Mouse (Mus musculus): ENCODE results near the gene Dnah7a.
"Not testable (repeated sequence)": the region's sequence is repeated elsewhere in the genome, so short reads cannot be mapped to it uniquely, and the experiment has no call there.

Gene Dnah7a

DNA sequence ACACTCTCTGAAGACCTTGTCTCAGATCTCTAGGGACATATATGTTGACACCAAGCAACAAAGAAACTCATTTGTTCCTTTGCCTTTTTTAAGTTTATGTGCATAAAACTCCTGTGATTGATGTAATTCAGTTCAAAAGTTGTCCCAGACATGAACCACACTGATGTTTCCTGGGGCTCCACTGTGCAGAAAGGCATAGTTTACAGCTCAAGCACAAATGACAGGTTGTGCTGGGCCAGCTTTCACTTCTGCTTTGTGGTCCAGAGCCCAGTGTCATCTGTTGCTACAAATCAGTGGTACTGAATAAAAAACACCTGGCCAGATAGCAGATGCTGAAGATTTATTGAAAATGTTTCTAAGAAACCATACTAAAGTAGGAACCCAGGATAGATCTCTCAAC, 42.3 kb downstream of the Dnah7a start:
- DNase-seq: not testable (repeated sequence)

DNA sequence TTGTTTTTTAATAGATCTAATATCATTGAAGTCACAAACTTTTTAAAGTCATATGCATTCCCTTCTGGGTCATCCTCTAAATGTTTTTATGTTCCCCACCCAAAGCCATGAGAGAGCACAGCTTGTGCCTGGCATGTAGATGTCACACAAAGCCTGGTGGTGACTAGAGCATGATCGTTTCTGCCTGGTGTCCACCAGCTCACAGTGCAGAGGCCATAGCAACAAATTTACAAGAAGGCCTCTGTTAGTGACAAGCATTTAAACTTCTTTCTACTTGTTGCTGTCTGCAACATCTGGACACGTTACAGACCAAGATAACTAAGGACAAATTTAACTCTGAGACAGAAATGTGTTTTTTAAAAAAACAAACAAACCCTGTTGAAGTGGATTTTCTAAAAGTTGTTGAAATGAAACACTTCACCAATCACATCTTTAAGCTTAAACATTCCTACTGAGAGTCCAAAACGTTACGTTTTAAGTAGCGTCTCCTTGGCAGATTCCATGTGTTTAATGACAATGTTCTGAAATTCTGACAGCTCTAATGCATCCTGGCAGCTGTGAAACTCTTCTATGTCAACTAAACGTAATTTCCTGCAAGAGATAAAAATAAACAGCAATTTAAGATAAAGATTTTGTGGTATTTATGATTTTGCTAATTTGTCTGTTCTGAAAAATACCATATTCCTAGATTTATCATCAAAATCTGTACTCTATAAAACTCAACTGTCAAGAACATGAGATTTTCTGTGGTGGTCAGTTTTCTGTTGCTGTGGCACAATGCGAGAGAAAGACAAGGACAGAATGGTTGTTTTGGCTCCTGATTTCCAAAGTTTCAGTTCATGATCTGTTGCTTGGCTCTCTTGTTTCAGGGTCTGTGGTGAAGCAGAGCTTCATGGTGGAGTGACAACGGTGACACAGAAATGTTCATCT, 66.5 kb downstream of the Dnah7a start:
- DNase-seq: no peak

DNA sequence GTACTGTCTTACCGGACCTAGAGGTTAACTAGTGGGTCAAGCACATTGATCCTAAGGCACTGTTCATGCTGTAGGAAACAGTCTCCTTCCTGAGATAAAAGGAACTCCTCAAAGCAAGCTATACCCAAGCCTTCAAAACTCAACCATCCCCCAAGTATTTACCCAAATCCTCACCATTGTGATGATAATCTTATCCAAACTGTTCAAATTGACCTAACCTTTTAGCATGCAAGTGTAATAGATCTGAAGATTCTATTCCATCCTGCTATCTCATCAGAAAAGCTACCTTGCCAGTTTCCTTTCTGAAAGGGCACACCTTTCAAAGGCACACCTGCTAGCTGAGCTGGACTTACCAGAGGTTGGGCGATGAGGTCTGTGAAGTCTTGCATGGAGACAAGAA, 70.9 kb downstream of the Dnah7a start:
- DNase-seq: not testable (repeated sequence)

DNA sequence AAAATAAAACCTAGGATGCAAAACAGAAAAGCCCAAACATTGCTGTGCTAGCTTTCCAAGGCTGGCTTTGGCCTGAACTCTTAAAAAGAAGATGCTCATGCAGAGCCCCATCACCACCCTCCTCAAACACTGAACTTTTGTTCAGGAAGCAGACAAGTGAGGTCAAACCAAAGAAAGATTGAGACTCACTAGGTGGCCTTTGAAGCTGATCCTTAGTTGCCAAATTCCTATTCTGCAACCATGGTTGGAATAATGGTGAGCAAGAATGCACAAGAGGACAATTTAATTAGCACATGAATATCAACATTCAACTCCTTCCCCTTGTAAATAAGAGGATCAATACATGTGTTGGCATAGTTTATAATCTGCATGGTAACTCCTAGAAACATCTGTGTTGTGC, 74.5 kb downstream of the Dnah7a start:
- DNase-seq: not testable (repeated sequence)

- no peak for DNase-seq
These were observed 76.6 kb downstream of the Dnah7a start for GRCm38 (mm10) chr1:53630011-53630410.

DNA sequence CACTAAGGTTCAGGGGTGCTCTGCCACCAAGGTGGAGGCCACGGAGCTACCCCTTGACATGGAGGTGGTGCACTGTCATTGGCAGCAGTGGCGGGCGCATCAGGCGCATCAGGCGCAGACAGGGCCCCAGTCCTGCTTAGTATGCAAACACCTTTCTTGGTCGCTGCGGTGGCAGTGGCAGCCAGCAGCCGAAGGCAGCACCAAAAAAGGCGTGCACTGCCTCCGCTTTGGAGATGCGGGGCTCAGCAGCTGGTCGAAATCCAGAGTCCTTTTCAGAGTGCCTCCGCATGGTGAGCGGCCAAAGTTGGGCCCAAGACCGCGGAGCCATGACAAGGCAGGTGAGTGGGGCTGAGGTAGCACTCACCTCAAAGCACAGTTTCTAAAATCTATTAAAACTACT, 93.1 kb downstream of the Dnah7a start:
- DNase-seq: no peak

DNA sequence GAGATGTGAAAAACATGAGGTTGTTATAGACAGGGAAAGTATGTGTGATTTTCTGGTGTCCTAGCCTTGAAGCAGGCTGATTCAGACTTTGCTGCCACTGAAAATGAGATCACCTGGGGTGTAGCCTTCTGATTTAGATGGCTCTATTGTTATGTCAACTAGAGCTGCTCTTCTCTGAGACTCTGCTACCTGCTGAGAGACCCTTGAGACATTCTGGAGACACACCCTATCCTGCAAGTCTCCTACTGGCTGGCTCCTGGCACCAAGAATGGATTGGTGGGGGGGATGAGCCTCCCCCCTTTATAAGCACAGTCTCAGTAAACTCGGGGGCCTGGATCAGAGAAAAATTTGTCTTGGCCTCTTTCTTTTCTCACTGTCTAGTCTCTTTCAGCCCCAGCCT, 125.3 kb downstream of the Dnah7a start:
- not testable (repeated sequence) for DNase-seq

GRCm38 (mm10) chr1:53557918-53558317, 148.7 kb downstream of the Dnah7a start:
- not testable (repeated sequence) for DNase-seq

DNA sequence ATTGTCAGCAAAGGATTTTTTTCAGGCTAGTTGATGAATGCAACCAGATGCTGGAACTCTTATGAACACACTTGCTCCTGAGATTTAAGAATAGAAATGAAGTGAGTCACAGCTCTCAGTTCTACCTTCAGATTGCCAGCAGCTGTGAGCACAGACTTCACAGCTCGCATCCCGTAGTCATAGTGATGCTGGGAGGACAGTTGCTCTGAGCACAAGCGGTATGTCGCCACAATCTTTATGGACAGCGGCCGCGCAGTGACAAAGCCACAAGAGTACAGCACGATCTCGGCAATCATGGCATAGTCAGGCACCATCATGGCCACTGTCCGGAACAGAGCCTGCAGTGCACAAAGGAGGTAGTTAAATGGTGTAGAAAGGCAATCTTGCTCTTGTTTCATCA, 159.6 kb downstream of the Dnah7a start:
- peak; percentile 54 for DNase-seq

DNA sequence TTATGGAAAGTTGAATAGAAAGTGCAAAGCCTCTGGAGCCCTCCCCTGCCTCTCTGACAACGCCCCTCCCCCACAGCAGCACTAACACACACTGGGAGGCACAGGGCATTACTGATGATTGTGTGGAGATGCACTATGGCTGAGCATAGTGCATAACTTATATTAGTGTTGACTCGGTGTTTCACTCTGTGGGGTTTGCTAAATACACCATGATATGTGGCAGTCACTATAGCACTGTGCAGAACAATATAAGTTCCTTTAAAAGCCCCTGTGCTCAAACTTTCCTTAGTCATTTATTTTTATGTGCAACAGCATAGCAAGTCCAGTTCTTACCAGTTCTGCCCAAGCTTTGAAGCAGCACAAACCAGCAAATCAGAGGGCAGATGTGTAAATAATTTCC, 168.2 kb downstream of the Dnah7a start:
- not testable (repeated sequence) for DNase-seq

GRCm38 (mm10) chr1:53534826-53535225, 171.8 kb downstream of the Dnah7a start:
- DNase-seq: not testable (repeated sequence)

- not testable (repeated sequence) for DNase-seq
These were observed 180.6 kb downstream of the Dnah7a start for GRCm38 (mm10) chr1:53526021-53526420.

DNA sequence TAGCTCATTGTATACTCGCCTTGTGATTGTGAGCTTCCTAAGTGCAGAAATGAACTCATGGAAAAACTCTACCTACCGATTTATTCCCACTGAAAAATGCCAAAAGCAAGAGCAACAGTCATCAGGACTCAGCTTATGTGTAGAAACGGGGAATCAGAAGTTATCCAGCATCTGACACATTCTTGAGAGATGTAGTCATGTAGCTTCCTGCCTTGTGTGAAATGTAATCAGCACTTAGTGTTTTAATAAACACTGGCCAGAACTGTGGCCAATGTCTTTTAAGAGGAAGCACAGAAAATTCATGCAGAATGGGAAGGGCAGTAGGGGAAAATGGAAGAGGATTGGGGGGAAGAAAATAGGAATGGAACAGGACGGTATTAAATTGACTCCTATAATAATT, 232.9 kb downstream of the Dnah7a start:
- no peak for DNase-seq

DNA sequence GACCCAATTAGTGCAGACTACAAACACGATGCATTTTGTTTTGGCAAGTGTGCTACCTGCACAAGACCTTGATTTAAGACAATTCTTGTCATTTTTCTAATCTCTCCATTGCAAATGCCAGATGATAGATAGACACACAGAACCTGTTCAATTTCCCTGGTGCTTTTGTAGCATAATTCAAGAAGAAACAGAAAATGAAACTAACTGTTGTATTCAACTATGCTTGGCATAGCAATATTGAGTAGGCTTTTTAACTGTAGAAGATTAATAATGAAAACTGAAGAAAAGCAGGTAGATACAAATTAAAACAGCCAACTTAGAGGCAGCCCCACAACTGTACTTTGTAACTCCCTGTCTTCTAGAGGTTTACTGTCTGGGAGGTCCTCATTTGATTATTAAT, 234.5 kb downstream of the Dnah7a start:
- not testable (repeated sequence) for DNase-seq

DNA sequence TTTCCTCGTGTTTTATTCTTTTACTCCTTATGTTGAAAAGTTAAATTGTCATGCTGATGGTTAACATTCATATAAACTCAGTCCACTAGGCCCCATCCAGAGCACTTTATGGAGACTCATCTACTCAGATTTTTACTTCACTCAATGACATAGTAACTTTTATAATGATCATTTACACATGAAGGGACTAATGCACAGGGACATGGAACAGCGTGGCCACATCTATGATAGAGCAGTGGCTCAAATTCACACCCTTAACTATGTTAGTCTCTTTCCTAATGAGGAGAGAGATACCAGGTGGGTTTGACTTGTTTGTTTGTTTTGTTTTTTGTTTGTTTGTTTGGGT, 239.3 kb downstream of the Dnah7a start:
- DNase-seq: no peak

- DNase-seq: not testable (repeated sequence)
These were observed 239.9 kb downstream of the Dnah7a start for GRCm38 (mm10) chr1:53466524-53467324.

GRCm38 (mm10) chr1:53439173-53439572, 267.4 kb downstream of the Dnah7a start:
- not testable (repeated sequence) for DNase-seq

GRCm38 (mm10) chr1:53432433-53432832, 274.2 kb downstream of the Dnah7a start:
- DNase-seq: not testable (repeated sequence)

GRCm38 (mm10) chr1:53405803-53406325, 300.7 kb downstream of the Dnah7a start:
- no peak for DNase-seq

- DNase-seq: peak; percentile 24
These were observed 312.4 kb downstream of the Dnah7a start for GRCm38 (mm10) chr1:53393936-53394760.

GRCm38 (mm10) chr1:53388762-53389161, 317.8 kb downstream of the Dnah7a start:
- DNase-seq: no peak

DNA sequence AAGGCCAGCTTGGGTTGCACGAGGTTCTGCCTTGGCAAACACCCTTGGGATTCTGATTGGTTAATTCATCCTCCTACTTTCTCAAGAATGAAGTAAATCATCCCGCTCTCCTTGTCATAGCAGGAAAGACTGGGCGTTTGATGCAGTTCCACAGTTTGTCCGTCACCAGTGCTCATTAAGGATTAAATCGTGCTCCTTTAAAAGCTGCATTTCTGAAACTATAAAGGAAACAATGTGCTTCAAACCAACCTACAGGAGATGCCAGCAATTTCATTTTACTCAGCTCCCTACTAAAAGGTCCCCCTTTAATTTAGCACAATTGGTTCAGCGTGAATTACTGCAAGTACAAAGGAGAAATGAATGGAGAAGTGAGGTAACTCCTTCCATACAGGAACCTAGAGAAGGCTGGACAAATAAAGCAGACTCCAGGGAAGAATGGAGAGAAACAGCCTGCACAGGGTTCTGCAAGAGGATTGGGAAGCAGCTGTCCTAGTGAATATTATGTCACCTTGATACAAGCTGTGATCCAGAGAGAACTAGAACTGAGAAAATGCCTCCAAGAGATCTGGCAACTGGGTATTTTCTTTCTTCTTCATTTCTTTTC, 322.4 kb downstream of the Dnah7a start:
- DNase-seq: no peak

All from right cerebral cortex, postnatal 25 days (tissue).